Mouse (Mus musculus): ENCODE results near the gene Rps27l.
A peak's percentile ranks its signal among the peaks of the same experiment; 100 is the strongest.

Rps27l gene

GRCm38 (mm10) chr9:66920488-66921279 lies 25.2 kb upstream of the Rps27l start:
- no peak for DNase-seq (ENCODE audit: low spot score)

DNA sequence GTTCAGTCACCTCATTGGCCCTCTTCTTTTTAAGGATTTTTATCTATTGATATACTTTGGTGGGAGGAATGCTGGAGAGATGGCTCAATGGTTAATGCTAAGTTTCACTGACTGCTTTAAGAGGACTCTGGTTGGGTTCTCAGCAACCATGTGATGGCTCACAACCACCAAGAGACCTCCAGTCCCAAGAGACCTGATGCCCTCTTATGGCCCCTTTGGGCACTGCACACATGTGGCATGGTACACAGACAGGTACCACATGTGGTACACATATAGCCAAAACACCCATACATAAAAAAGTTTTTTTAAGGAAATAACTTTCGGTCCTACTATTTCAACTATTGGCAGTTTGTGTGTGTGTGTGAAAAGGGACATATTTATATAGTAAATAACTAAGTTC lies 23.8 kb upstream of the Rps27l start:
- DNase-seq (ENCODE audit: low spot score), result no peak

DNA sequence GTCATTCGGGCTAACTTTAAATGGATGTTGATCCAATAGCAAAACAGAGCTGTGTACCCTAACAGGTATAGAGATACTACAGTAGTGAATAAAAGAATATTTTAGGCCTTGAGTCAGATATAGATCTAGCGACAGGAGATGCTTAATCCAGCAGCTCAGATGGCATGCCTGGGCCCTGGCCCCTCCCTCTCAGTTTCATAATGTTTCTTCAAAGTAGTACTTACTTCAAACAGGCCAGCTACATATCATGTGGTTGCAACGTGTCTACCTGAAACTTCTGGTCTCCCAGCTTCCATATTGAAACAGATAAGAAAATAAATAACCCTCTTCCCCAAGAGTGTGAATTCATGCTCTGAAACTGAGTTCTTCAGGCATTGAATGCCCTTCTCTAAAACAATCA lies 20.0 kb upstream of the Rps27l start:
- no peak for DNase-seq (ENCODE audit: low spot score)

DNA sequence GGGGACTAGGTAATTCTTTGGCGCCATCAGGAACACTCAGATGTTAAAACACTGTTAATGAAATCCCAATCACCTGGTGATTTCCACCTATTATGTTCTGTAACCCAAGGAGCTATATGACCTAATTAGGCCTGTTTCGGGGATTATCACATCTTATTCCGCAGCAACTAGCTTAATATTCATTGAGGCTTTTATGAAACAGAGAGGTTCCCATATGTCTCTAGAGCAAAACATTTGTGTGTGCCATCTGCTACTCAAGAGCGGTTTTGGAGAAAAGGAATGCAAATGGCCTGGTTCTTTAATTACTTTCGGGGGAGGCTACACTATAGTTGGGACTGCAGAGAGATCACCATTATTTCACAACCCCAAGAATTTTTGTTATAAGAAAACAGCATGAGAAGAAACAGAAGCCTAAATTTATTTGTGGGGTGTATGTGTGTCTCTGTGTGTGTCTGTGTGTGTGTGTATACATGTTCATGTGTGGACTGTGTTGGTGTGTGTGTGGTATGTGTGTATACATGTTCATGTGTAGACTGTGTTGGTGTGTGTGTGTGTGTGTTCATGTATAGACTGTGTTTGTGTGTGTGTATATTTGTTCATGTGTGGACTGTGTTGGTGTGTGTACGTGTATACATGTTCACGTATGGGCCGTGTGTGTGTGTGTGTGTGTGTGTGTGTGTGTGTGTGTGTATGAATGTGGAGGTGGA lies 18.0 kb upstream of the Rps27l start:
- no peak for DNase-seq (ENCODE audit: low spot score)

GRCm38 (mm10) chr9:66930351-66930750 lies 15.5 kb upstream of the Rps27l start:
- DNase-seq (ENCODE audit: low spot score), result no peak

DNA sequence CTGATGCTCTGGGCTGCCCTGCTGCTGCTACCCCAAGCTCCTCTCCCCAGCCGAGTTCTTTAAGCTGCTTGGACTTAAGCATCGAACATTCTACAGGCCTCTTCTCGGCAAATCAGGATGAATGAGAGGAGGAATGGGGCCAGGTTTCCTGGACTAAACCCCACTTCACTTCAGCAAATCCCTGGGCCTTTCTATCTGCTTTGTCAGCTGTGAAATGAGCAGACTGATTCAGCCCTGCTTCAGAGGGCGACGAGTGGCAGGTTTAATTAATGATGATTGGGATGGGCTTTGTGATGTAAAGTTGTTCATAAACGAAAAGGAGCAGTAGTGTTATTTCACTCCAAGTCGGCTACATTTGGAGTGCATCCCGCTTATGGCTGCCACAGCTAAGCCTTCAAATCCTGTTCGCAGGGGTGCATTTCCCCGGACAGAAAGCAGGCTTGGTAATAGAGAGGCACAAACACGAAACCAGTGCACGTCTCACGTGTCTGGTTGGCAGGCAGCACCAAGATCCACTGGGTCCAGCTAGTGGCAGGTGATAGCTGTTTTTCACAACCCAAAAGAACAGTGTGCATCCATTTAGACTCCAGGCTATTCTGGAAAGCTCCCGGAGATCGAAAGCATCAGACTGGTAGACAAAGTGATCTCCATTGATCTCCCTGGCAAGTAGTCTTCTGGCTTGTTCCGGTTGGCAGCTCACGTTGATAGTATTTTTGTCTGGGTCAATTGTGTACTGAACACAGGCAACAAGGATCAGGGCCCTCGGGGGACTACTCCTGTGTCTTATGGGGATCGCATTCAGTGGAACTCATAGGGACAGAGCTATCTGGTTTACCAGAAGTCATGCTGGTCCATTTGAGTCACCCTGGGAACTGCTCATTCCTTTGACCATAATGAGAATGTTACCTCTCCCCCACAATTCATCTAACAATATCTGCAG lies 11.7 kb upstream of the Rps27l start:
- DNase-seq (ENCODE audit: low spot score), result peak; percentile 55

- no peak for DNase-seq (ENCODE audit: low spot score)
Observed at GRCm38 (mm10) chr9:66937507-66937906, 8.4 kb upstream of the Rps27l start.

GRCm38 (mm10) chr9:66938836-66939235 lies 7.0 kb upstream of the Rps27l start:
- peak; percentile 85 for DNase-seq (ENCODE audit: low spot score)

- DNase-seq (ENCODE audit: low spot score), result no peak
Observed at GRCm38 (mm10) chr9:66945161-66945560, 725 bp upstream of the Rps27l start.

DNA sequence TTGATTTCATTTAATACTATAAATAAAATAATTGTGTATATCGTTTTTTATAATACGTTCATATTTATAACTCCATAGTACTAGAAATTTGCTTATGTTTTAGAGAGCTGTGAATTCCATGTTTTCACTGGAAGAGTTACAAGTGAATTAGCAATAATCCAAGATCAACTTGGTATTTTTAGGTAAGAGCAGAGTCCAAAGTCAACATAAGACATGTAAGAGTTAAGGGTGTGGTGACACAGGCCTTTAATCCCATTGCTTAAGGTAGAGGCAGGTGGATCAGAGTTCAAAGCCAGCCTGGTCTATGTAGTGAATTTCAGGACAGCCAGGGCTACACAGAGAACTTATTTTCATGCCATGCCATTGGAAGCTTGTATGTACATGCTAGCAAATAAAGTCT lies 2.6 kb downstream of the Rps27l start:
- no peak for DNase-seq (ENCODE audit: low spot score)

DNA sequence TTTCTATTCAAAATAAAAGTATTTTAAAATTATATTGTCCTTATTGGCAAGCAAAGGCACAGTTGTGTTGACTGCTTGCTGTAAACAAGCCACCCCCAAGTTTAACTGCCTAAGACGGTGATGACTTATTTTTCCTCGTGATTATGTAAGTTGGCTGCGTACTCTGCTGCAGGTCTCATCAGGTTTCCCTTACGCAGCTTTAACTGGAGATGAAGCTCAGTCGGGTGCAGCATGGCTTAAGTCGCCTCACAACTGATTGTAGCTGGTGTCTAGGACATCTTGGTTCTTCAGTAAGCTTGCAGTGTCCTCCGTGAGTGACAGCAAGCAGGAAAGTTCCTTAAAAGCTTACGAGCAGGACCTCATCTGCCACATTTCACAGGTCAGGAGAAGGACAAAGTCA lies 6.4 kb downstream of the Rps27l start:
- no peak for DNase-seq (ENCODE audit: low spot score)

DNA sequence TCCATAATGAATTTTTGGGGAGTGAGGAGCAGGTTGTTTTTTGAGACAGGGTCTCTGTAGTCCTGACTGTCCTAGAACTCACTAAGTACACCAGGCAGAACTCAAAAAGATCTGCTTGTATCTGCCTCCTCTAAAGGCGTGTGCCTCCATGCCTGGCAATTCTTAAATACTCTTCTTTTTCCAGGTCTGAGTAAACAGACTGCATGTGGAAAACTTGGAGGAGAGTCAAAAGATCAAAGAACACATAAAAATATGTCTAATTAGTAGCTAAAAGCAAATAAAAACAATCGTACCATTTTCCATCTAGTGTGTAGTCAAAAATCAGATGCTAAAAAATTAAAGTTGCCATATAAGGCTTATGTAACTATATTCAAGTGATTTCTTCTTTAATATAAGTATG lies 7.0 kb downstream of the Rps27l start:
- DNase-seq (ENCODE audit: low spot score), result no peak

DNA sequence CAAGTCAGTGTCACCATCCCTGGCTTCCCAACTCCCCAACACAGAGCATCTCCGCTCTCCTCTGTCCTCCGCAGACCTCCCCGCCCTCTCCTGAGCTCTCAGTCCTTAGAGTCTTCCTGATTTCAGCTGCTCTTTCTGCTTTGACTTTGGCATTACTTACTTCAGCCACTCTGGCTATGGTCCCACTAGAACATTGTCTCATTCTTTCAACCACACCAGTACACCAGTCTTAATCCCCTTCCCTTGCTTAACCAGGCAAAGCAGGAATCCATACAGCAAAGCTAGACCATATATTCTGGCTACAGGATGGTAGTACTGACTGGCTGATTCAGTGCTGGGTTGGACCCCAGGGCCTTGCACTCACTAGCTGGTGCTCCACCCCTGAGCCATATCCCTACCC lies 11.6 kb downstream of the Rps27l start:
- DNase-seq (ENCODE audit: low spot score), result no peak

DNA sequence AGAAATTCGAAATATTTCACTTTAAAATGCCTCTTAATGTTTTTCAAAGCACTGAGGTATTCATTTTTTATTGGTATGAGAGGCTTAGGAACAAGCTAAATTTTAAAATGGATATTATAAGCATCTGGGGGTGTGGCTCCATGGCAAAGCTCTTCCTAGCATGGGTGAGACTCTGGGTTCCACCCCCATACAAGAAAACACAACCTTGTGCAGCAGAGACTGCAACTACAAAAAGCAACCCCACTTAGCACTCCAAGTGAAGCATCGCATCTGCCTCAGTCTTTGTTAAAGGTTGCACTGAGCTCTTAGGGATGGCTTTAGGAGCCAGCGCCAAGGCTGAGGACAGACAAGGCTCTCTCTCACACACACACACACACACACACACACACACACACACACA lies 15.6 kb downstream of the Rps27l start:
- DNase-seq (ENCODE audit: low spot score), result no peak

- no peak for DNase-seq (ENCODE audit: low spot score)
Observed at GRCm38 (mm10) chr9:66967492-66967891, 21.6 kb downstream of the Rps27l start.

DNA sequence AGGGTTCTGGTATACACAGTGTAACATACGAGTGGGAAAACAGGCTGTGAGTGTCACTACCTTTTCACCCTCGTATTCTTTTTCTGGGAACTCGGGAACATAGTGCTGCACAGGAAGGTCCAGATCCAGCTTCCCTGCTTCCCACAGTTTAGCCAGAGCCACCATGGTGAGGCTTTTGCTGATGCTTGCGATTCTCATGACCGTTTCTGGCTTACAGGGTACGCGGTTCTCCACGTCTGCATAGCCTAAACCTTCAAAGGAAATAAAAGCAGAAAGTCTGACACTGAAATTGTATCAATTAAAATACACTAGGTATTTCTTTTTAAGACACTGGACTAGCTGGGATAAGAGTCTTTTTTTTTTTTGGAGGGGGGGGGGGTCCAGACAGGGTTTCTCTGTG lies 25.2 kb downstream of the Rps27l start:
- no peak for DNase-seq (ENCODE audit: low spot score)

DNA sequence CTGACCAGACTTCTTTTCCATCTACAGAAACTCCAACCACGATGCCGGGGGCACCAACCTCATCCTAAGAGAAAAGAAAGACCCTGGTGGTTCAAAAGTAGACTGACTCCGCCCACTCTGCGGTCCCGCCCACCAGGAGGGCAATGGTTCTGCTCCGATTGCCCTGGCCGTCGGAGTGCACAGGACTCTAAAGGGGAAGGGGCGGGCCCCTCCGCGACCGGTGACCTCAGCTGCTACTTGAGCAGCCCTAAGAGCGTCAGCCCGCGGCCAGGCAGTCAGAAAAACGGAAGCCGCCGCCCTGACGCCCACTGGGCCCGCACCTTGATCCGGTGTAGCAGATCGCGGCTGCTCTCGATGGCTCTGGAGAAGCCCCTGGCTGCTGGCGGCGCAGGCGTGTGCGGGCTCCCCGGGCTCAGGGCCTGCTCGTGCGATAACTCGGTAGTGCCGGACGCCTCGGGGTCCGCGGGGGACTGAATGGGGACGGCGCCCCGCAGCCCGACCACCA lies 28.9 kb downstream of the Rps27l start:
- DNase-seq (ENCODE audit: low spot score), result peak; percentile 89

DNA sequence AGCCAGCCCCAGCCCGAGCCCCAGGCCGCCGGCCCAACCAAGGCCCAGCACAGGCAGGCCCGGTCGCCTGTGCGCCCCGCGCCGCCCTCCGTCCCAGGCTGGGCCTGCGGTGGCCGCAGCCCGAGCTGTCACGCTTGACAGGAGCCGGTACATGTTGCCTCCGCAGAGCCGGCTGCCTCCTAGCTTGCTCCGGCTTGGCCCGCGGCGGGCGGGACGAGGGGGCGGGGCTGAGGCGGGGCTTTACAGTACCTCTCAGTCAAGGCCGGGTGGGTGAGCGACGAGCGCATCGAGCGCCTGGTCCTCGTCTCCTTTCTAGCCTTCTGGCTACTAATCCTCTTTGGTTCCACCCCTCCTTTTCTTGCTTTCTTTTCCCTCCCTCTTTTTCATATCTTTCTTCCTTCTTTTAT lies 29.4 kb downstream of the Rps27l start, which contains the start of gene Lactb:
Gene Lactb (minus strand): TSS at position 246 of the 407 bp plus-strand sequence.
- peak; percentile 92 for DNase-seq (ENCODE audit: low spot score)

DNA sequence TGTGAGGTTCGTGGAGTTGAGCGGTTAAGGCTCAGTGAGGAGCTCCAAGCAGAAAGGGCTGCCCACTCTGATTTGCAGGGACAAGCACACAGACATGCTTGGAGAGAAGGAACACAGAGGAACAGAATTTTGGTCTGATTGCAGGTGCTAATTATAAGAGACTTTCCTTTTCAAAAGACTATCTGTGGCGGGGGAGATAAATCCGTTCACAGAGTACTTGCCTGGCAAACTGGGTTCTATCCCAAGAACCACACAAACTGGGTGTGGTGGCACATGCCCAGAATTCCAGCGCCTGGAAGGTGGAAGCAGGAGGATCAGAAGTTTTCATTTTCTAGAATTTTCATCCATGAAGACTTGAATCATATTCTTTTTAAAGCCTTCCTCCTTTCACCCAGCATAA lies 31.2 kb downstream of the Rps27l start:
- DNase-seq (ENCODE audit: low spot score), result no peak

GRCm38 (mm10) chr9:66977982-66978381 lies 32.1 kb downstream of the Rps27l start:
- no peak for DNase-seq (ENCODE audit: low spot score)

DNA sequence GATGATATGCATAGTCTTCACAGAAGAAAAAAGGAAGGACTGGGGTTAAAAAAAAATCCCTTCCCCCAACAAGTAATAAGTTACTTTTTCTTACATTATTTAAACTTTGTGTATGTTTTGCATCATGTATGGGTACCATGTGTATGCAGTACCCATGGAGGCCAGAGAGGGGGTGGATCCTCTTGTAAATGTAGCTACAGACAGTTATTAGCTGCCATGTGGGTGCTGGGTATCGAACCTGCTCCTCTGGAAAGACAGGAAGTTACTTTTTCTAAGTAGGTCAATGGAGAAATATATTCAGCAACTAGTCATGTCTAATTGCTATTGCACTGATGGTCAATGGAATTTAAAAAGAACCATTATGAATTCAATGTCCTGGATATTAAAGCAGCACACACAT lies 32.6 kb downstream of the Rps27l start:
- no peak for DNase-seq (ENCODE audit: low spot score)

GRCm38 (mm10) chr9:66980458-66980857 lies 34.6 kb downstream of the Rps27l start:
- peak; percentile 82 for DNase-seq (ENCODE audit: low spot score)
